Mouse (Mus musculus) cerebellum, adult 2 months (tissue): ENCODE data around the gene Dlst. TPM values are rescaled to one million over a fixed set of nuclear protein-coding genes. Genes with fewer than 3 reads are reported as not detected.

ENCODE experiments used
- DNase-seq, 2 experiments: peaks; one replicate each; pipeline ENCODE4 v3.0.0; 2021
- H3K27ac ChIP-seq: fragments of 200-500 bp; 2 replicates; pipeline ENCODE4 v1.5.1; 2012; ENCODE audit warnings: low read length, control low read depth, inconsistent platforms; ENCODE audit not compliant: insufficient read depth
- H3K27me3 ChIP-seq: fragments of 200-500 bp; 2 replicates; pipeline ENCODE4 v1.6.1; 2012; ENCODE audit warnings: inconsistent platforms, mild to moderate bottlenecking, low read length, moderate library complexity; ENCODE audit not compliant: control insufficient read depth, insufficient read depth
- H3K4me1 ChIP-seq: fragments of 200-500 bp; 2 replicates; pipeline ENCODE4 v1.6.1; 2011; ENCODE audit warnings: low read length; ENCODE audit not compliant: control insufficient read depth, insufficient read depth
- H3K4me3 ChIP-seq: fragments of 200-500 bp; replicated peaks from 2 replicates; pipeline ENCODE3; 2011; ENCODE audit warnings: mild to moderate bottlenecking, low read depth, low read length, control low read depth; ENCODE audit not compliant: insufficient read depth
- CTCF ChIP-seq: fragments of 200-500 bp; IDR thresholded peaks from 2 replicates; pipeline ENCODE4 v1.5.1; 2011; ENCODE audit warnings: low read depth, mild to moderate bottlenecking, control low read depth, low read length, moderate library complexity, borderline replicate concordance; ENCODE audit not compliant: insufficient read depth
- POLR2A ChIP-seq: fragments of 200-500 bp; IDR thresholded peaks from 2 replicates; pipeline ENCODE4 v1.6.1; 2011; ENCODE audit warnings: low read length, control low read depth, borderline replicate concordance; ENCODE audit not compliant: insufficient read depth
- WGBS: fragments of 180-500 bp; shearing (Covaris S2); methylation state at CpG from one replicate; pipeline ENCODE4 v1.1.7; 2018; 5-methylcytosine and 5-hydroxymethylcytosine counted together
- polyA plus RNA-seq: library from polyadenylated mRNA; depleted of rRNA; stranded (reverse); fragments of >200 nt; gene quantifications from 2 replicates; pipeline ENCODE4 v1.2.3, GENCODE M21; 2012

Dlst gene
- polyA plus RNA-seq, 1 experiment: 185 TPM

- no peak overlapping the region for H3K27ac ChIP-seq
These were observed 59.8 kb downstream of the Dlst start for GRCm38 (mm10) chr12:85170284-85170947.

DNA sequence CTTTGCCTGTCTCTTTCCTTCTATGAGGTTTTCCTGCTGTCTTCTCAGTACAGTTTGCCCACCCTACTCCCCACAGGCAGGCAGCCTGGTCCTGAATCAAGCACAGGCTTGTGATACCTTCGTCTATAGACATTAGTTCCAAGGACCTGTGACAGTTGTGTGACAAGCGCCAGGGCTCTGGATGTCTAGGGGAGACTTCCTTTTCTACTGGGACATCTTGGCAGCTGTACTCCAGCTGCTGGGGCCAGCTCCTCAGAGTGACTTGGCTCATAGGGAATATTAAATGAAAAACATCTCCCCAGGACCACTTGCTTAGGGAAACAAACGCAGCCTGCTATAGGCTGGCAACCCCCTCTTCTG, 60.3 kb downstream of the Dlst start:
- Histone ChIP-seq H3K27me3 (no peaks in the 10 kb centered on the region), H3K27ac (no peak overlapping the region), H3K4me1 (peaks cover 19% of the 10 kb centered on the region), H3K4me3 (no peak overlapping the region)
- DNase-seq: no peak
- whole genome bisulfite sequencing: 74% methylated on average over 3 of the region's 3 CpGs
- TF ChIP-seq POLR2A (no peak), CTCF (no peak)

More at GRCm38 (mm10) chr12:85170284-85170947, 59.8 kb downstream of the Dlst start:
- WGBS: 38% methylated on average over 11 of the region's 11 CpGs
- no peak for TF ChIP-seq CTCF
- TF ChIP-seq POLR2A: no peak
- H3K4me1 ChIP-seq: peaks cover 17% of the 10 kb centered on the region
- no peaks in the 10 kb centered on the region for H3K27me3 ChIP-seq
- peak; percentile 60 to 69 for DNase-seq
- H3K4me3 ChIP-seq: no peak overlapping the region

DNA sequence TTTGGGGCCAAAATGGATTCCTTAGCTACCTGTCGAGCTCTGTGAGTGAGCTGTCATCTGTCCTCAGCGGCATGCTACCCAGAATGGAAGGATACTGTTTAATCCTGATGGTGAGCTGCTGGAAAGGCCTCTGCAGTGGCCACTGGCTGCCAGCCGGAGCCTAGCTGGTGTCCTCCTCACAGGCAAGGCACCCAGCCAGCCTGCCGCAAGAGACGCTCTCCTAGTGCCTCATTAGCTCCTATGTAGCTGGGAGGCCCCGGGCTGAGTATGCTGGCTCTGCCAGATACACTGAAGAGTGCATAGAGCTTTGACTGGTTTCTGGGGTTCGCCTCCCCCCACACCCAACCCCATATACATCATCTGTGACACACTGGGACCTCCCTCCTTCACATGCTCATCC, 63.4 kb downstream of the Dlst start:
- Histone ChIP-seq H3K27ac (no peak overlapping the region), H3K4me1 (peaks cover 25% of the 10 kb centered on the region), H3K4me3 (no peak overlapping the region), H3K27me3 (no peaks in the 10 kb centered on the region)
- WGBS: 44% methylated on average over 7 of the region's 7 CpGs
- DNase-seq: no peak
- TF ChIP-seq CTCF (no peak), POLR2A (no peak)

- TF ChIP-seq CTCF: no peak
- TF ChIP-seq POLR2A: no peak
- no peak for DNase-seq
- H3K27ac ChIP-seq: no peak overlapping the region
- H3K4me1 ChIP-seq: peaks cover 21% of the 10 kb centered on the region
- no peaks in the 10 kb centered on the region for H3K27me3 ChIP-seq
- H3K4me3 ChIP-seq: no peak overlapping the region
- 33% methylated on average over 16 of the region's 16 CpGs for WGBS
These were observed 64.5 kb downstream of the Dlst start for GRCm38 (mm10) chr12:85175087-85175675.

DNA sequence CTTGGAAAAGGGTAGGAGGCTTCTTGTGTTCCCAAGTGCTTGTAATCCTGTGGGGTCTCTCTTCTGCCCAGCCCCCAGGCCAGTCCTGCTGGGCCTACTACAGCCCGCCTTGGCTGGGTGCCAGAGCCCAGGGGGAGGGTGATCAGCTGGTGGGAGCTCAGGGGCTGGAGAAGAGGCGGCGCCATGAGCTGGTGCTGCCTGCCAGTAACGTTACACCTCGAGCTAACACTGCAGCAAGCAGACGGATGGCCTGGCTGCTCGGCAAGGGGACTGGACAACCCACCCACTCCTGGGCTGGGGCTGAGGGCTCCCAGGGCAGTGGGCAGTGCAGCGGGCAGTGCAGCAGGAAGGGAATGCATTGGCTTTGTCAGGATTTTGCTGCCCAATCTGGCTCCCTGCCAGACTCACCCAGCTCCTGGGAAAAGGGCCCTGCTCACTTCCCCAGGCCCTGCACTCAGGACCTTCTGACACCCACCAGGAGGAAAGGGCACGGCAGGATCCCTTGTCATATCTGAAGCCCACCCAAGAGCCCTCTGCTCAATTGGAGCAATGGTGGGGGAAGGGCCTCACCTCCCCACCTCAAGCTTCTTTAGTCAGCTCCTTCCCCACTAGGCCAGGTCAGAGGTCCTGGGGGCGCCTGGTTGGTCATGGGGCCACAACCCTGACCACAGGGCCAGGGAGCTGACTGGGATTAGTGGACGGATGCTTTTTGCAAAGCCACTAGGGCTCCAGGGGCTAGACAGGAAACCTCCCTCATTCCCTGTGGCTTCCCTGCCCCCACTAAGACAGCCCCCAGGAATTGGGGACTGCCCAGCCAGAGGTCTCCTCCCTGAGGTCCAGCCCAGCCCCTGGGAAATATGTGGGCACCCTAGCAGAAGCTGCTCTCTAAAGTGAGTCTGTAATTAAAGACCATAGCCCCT, 65.6 kb downstream of the Dlst start:
- Histone ChIP-seq H3K27me3 (no peaks in the 10 kb centered on the region), H3K4me1 (peaks cover 15% of the 10 kb centered on the region), H3K4me3 (no peak overlapping the region), H3K27ac (no peak overlapping the region)
- 51% methylated on average over 11 of the region's 11 CpGs for WGBS
- no peak for DNase-seq
- TF ChIP-seq CTCF (no peak), POLR2A (no peak)

- TF ChIP-seq POLR2A: no peak
- TF ChIP-seq CTCF: no peak
- 12% methylated on average over 32 of the region's 32 CpGs for WGBS
- Histone ChIP-seq H3K27ac (no peak overlapping the region), H3K27me3 (no peaks in the 10 kb centered on the region), H3K4me1 (peaks cover 15% of the 10 kb centered on the region), H3K4me3 (peak overlapping the region; percentile 45)
- no peak for DNase-seq
These were observed 66.4 kb downstream of the Dlst start for GRCm38 (mm10) chr12:85176846-85177523.

DNA sequence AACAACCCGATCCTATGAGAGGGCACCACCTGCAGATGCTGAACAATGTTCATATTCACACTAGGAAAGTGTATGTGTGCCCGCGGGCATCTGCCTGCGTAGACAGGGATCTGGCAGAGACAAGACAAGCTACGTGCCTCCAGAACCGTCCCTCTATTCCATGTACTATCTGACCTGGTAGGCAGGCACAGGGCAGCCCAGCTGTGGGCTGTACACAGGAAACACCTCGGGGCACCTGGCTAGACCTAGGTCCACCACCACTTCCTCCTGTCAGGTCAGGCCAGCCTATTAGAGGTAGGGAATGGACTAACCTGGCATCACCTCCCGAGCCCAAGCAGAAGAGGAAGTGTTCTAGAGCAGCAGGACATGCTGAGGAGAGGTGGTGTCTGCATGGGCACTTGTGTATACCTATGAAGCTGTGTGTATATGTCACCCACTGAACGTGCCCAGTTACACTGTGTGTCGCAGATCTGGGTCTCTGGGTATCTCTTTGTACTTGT, 67.2 kb downstream of the Dlst start, which contains the start of gene Pgf:
TSS of gene Pgf (minus strand) at position 51 of the 500 bp plus-strand sequence.
- Histone ChIP-seq H3K4me3 (peak within 1 kb of the TSS; percentile 45), H3K27ac (no peak within 1 kb of the TSS), H3K4me1 (peaks cover 15% of the 10 kb centered on the region), H3K27me3 (no peaks in the 10 kb centered on the region)
- no peak for DNase-seq
- WGBS: 61% methylated on average over 10 of the region's 10 CpGs
- TF ChIP-seq CTCF (no peak), POLR2A (no peak)
